Mouse (Mus musculus): ENCODE data around the gene Foxp4.
"Not testable (repeated sequence)": the region's sequence is repeated elsewhere in the genome, so short reads cannot be mapped to it uniquely, and the experiment has no call there.

Gene Foxp4

GRCm38 (mm10) chr17:47853760-47854159 lies 70.7 kb downstream of the Foxp4 start:
- DNase-seq (ENCODE audit: low spot score in 2 of 2): no peak

DNA sequence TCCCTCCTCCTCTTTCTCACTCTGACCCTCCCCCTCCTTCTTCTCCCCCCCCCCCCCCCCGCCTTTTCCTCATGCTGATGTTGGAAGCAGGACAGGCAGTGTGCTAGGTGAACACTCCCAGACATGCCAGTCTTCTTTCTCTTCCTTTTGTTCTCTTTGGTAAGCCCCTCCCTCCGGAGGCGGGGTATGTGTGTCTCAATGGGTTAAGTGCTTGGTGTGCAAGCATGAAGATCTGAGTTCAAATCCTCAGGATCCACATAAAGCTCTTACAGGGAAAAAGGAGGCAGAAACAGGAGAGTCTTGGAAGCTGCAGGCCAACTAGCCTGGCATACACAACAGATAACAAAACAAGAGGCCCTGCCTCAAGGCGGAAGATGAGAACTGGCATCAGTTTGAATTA lies 71.1 kb downstream of the Foxp4 start:
- DNase-seq (ENCODE audit: low spot score in 2 of 2): no peak

DNA sequence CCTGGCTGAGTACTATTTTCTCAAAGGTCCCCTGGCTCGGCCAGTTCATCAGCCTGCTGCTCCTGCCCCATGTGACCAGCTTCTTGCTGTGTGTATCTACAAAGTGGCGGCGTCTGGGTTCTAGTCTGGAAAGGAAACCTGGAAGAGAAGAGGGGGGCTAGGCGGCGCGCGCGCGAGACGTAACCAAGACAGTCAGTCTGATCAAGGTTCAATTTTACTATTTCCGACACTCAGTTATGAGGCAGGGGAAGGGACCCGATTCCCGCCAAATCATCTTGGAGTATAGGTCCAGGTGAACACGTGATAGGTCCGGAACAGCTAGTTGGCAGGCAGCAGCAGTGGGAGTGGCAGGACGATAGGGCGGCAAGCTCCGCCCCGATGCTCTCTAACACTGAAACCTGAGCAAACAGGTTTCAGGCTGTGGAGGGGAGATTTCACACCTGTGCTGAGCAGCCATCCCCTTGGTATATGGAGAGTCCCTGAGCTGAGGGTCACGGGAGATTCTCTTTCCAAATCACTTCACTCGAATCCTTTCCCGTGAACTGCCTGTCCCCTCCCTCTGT lies 72.6 kb downstream of the Foxp4 start:
- DNase-seq (ENCODE audit: low spot score in 2 of 2): not testable (repeated sequence)

DNA sequence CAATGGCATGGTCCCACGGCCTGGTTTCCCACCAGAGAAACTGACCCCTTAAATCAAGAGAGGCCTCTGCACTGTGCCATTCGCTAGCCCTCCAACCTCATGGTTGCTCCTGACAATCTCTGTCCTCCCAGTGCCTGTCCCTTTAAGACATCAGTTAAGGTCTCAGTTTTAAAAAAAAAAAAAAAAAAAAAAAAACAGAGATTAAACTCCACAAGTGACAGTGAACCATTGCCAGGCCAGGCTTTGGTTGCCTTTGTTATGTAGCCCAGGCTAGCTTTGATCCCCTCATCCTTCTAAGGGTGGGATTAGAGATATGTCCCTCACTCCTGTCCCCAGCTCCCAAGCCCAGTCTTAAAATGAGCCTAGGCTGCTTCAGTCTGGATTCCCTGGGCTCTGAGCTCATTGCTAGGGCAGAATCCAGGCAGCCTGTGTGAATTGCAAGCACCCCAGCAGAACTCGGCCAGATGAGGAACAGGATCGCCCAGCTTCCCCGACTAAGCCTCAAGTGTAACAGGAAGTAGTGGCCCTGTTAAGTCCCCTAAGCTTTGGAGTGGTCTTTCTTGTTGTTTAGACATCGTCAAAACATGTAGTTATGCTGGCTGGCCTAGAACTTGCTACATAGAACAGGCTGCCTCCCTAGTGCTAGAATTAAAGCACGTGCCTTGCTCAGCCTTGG lies 73.7 kb downstream of the Foxp4 start:
- DNase-seq (ENCODE audit: low spot score in 2 of 2): no peak

DNA sequence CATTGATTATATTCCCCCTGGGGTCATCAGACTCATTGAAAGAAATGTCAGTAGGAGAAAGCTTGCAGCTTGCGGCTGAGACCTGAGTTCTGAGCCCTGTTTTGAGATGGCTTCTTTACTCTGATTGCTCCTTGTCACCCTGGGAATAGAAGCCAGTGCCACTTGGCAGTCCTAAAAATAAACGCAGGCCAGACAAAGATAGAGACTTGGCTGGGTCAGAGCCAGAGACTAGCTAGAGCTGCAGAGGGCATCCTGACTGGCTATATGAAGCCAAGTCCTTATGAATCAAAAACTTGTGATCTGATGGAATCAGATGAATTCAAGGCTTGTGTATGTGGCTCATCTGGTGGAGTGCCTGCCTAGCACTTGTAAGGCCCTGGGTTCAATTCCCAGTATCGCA lies 74.4 kb downstream of the Foxp4 start:
- DNase-seq (ENCODE audit: low spot score in 2 of 2): no peak

- no peak for DNase-seq (ENCODE audit: low spot score in 2 of 2)
Observed at GRCm38 (mm10) chr17:47847985-47848384, 76.5 kb downstream of the Foxp4 start.

GRCm38 (mm10) chr17:47845609-47846008 lies 78.8 kb downstream of the Foxp4 start:
- DNase-seq (ENCODE audit: low spot score in 2 of 2): no peak

- no peak for DNase-seq (ENCODE audit: low spot score in 2 of 2)
Observed at GRCm38 (mm10) chr17:47843465-47843864, 81.0 kb downstream of the Foxp4 start.

- peak in 1 of 2 experiments; percentile 9 for DNase-seq (ENCODE audit: low spot score in 2 of 2)
Observed at GRCm38 (mm10) chr17:47841931-47842623, 82.4 kb downstream of the Foxp4 start.

DNA sequence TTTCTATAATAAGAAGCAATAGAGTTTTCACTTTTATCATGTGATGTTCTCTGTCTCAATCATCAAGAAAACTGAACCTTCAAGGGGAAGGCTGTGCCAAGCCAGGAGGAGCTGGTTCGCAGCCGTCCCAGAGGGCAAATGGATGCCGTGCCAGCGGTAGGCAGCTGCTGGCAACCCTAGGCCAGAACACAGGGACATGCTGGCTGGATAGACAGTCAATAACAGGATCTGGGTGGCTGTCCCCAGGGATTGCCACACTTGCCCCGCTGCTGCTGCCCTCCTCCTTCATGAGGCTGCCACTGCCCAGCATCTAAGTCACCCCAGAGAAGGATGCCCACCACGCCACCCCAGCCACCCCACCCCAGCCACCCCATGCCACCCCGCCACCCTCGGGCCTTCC lies 82.9 kb downstream of the Foxp4 start:
- DNase-seq (ENCODE audit: low spot score in 2 of 2): no peak

DNA sequence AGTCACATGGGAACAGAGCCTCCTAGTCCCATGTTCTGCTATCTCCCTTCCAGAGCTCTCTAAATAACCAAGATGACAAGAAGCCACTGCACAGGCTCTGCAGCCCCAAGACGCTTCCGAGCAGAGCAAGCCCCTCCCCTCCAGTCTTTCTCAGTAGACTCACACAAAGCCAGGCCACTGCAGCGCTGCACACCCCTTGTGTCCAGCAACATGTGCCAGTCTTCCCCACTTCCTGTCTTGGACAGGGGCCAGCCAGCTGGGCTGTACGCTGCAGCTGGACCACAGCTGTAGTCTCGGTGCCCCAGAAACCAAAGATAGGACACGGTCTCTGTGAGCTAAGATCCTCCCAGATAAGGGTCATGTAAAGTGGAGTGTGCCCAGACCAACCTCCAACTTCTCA lies 86.6 kb downstream of the Foxp4 start:
- DNase-seq (ENCODE audit: low spot score in 2 of 2): no peak

- no peak for DNase-seq (ENCODE audit: low spot score in 2 of 2)
Observed at GRCm38 (mm10) chr17:47834482-47834767, 90.0 kb downstream of the Foxp4 start, which contains the start of gene Mdfi. Mdfi (minus strand) TSS chr17:47834691.

- no peak for DNase-seq (ENCODE audit: low spot score in 2 of 2)
Observed at GRCm38 (mm10) chr17:47833628-47834481, 90.6 kb downstream of the Foxp4 start.

DNA sequence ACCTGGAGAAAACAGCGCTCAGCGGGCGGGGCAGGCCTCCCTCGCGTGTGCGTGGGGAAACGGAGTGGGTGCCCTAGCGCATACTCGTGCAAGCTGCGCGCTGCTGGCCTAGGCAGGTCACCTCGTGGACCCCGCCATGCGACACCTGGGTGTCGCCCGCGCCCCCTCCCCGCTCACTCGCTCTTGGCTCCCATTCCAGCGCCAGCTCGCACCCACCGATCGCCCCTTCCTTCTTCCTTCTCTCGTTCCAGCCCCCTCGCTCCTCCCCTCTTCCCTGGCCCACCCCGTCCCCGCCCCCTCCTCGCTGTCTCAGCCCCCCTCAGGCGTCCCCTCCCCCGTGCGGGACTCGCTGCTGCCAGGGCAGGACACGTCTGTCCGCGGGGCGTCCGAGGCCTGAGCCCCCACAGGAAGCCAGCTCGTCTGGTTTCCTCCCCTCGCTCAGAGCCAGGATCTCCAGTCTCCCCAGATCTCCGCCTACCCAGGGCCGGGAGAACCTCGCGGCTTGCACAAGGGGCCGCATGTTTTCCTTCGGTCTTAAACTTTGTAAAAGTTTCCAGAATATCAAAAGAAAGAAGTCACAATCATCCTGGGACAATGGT lies 91.3 kb downstream of the Foxp4 start:
- no peak for DNase-seq (ENCODE audit: low spot score in 2 of 2)

GRCm38 (mm10) chr17:47832501-47833028 lies 91.9 kb downstream of the Foxp4 start:
- DNase-seq (ENCODE audit: low spot score in 2 of 2): no peak

GRCm38 (mm10) chr17:47831772-47832171 lies 92.7 kb downstream of the Foxp4 start:
- no peak for DNase-seq (ENCODE audit: low spot score in 2 of 2)

DNA sequence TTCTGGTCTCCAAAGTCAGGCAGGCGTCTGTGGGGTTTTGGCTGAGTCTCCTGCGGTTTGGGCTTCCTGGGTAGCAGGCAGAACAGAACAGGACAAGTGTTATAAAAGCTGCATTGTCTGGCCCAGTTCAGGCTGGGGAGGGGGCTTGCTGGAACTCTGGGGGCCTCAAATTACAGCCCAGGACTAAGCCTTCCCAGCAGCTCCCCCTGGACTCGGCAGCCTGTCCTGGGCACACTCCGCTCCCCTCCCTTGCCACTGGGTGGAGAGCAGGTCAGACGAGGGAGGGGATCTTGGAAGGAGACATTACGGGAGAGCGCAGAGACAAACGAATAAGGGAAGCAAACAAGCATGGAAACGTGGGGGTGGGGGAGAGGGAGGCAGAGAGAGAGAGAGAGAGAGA lies 93.3 kb downstream of the Foxp4 start:
- DNase-seq (ENCODE audit: low spot score in 2 of 2): no peak

DNA sequence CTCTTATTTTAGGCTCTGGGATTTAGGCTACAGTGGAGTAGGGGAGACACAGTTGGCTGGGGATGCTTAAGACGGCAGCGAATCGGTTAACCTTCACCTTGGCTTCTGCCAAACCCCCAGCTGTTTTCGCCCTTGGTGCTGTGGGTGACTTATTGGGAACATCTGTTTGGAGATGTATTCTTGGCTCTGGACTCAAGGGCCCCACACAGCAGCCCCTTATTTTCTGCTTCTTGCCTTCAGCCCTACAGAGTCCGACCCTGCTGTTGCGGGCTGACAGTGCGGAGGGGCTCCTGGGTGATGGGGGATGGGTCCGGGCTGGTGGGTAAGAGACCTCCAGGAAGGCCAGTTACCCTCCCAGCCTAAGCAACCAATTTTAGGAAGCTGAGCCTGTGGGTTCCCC lies 103.1 kb downstream of the Foxp4 start:
- no peak for DNase-seq (ENCODE audit: low spot score in 2 of 2)

DNA sequence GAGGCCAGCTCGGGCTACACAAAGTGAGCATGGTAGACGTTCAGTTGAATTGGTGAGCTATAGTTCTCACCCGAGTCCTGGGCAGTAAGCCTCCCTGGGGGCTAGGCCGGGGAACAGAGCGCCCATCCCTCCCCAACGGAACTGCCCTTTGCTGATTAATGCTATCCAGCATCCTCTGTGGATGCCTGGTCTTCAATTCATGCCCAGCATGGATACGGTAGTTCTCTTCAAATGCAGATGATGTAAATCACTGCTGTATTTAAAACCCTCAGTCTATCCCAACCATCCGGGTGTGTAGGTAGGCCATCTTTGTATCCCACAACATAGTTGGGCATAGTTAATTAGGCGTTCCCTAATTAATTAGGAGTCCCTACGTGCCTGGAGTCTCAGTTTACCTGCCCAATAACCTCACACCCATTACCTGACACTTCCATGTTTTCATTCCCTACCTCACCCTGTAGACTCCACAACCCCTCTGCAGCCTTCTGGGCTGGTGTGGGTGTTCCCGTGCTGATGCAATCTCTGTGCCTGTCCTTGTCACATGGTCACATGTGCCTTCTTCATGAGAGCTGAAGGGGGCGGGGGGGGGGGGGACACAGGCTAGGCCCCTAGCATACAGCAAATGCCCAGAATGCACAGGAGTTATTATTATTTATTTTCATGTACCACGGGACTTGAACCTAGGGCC lies 106.3 kb downstream of the Foxp4 start:
- no peak for DNase-seq (ENCODE audit: low spot score in 2 of 2)

Measured in frontal cortex, postnatal 36 days (tissue).